Mouse (Mus musculus): Measurements from ENCODE around the gene Med16. TPM values are rescaled to one million over a fixed set of nuclear protein-coding genes. Genes with fewer than 3 reads are reported as not detected.

The Med16 gene
- total RNA-seq, 1 experiment from 2014 or later = 34.2 TPM

DNA sequence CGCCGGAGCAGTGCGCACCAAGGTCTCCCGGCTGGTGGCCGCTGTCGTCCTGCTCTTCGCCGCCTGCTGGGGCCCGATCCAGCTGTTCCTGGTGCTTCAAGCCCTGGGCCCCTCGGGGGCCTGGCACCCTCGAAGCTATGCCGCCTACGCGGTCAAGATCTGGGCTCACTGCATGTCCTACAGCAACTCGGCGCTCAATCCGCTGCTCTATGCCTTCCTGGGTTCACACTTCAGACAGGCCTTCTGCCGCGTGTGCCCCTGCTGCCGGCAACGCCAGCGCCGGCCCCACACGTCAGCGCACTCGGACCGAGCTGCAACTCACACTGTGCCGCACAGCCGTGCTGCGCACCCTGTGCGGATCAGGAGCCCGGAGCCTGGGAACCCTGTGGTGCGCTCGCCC lies 12.8 kb upstream of the Med16 start:
- ATAC-seq (replicated peaks in 1 of 2; ENCODE audit: insufficient read depth in 1 of 2, low FRiP score in 2 of 2, low TSS enrichment in 1 of 2, low read depth in 1 of 2, poor library complexity in 2 of 2, severe bottlenecking in 2 of 2) = no peak

DNA sequence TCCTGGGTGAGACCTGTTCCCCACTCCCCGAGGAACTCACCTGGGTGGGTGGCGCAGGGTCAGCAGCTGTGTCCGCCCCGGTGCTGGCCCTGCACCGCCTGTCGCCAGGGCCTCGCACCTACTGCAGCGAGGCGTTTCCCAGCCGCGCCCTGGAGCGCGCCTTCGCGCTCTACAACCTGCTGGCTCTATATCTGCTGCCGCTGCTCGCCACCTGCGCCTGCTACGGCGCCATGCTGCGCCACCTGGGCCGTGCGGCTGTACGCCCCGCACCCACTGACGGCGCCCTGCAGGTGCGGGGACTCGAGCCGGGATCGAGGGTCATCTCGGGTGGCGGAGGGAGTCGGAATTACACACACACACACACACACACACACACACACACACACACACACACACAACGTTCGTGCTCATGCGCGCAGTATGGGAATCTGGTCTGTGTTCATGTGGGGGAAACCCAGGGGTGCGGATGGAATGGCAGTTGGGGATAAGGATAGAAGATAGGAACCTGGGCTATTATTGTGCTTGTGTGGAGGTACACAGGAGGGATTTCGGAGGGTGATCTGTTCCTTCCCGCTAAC lies 12.3 kb upstream of the Med16 start, which contains the start of gene R3hdm4:
TSS of gene R3hdm4 (minus strand) at position 251 of the 578 bp plus-strand sequence.
- ATAC-seq (replicated peaks in 1 of 2; ENCODE audit: insufficient read depth in 1 of 2, low FRiP score in 2 of 2, low TSS enrichment in 1 of 2, low read depth in 1 of 2, poor library complexity in 2 of 2, severe bottlenecking in 2 of 2) = no peak

DNA sequence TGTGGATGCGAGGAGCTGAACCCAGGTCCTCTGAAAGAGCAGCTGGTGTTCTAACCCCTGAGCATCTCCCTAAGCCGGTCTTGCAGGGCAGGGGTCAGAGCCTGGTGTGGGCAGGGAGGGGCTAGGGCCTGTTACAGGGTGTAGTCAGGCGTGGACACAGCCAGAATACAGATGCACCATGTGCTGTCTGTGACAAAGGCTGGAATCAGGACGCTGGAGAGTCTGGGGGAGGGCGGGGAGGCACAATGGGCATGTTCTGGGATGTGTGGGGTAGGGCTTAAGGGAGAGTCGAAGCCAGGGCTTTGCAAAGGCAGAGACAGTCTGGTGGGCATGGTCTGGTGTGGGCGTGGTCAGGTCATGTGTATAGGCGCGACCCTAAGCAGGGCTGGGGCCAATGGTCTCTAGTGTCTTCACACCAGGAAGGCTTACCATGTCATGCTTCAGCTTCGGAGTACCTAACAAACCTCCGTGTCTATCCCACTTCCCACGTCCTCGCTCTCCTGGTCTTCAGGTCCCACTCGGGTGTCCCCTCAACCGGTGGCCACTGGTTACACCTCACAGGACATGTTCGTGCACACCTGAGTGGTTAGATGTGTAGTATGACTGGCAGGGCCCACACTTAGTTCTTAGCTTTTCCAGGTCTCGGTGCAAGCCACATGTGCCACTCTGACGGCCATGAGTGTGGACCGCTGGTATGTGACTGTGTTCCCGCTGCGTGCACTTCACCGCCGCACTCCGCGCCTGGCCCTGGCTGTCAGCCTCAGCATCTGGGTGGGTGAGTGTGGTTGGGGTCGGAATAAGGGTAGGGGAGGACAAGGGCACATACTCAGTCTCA lies 11.6 kb upstream of the Med16 start:
- ATAC-seq (replicated peaks in 1 of 2; ENCODE audit: insufficient read depth in 1 of 2, low FRiP score in 2 of 2, low TSS enrichment in 1 of 2, low read depth in 1 of 2, poor library complexity in 2 of 2, severe bottlenecking in 2 of 2) = no peak

DNA sequence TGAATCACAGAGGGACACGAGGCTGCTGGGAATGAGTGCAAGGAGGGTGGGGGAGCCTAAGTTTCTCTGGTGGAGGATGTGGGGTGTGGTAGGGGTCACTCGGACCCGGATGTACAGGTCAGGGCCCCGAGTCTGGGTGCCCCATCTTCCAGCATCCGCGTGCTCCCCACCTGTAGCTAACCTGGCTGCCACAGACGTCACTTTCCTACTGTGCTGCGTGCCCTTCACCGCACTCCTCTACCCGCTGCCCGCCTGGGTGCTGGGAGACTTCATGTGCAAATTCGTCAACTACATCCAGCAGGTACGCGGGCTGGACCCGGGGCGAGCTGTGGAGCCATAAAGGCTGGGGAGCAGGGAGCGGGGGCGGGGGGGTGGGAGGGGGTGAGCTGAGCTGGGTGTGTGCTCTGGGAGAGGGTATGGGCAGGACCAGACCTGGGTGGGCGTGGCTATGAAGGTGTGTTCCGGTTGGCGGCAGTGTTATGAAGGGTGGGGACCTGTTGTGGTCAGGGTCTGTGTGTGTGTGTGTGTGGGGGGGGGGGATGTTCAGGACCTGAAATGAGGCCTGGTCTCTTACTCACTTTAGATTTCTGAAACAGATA lies 10.6 kb upstream of the Med16 start:
- no peak for ATAC-seq (replicated peaks in 1 of 2; ENCODE audit: insufficient read depth in 1 of 2, low FRiP score in 2 of 2, low TSS enrichment in 1 of 2, low read depth in 1 of 2, poor library complexity in 2 of 2, severe bottlenecking in 2 of 2)

DNA sequence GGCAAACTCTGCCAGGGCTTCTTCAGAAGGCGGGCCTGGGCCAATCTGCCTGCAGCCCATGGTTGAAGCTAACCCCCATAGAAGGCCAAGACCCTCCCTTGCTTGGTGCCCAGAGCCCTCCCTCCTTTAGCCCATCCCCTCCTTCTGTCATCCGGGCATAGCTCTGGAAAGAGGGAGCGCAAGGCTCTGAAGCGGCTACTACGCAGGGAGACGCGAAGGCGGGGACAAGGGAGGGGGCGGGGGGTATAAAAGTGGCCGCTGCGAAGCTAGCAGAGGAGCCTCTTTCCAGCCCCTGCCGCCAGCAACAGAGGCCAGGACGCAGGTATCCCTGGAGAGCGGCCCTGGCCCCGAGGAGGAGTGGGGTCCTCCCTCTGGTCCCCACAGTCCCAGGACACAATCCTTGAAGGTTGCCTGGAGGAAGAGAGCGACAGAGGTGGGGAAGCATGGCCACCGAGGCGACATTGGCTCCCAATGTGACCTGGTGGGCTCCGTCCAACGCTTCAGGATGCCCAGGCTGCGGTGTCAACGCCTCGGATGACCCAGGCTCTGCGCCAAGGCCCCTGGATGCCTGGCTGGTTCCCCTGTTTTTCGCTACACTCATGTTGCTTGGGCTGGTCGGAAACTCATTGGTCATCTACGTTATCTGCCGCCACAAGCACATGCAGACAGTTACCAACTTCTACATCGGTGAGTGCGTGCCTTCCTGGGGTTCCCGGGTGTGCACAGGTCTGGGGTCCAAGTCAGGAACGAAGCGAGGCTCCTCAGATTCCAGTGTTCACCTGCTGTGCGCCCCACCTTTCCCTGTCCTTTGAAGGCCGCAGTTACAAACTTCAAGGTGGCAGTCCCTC lies 9.7 kb upstream of the Med16 start:
- no peak for ATAC-seq (replicated peaks in 1 of 2; ENCODE audit: insufficient read depth in 1 of 2, low FRiP score in 2 of 2, low TSS enrichment in 1 of 2, low read depth in 1 of 2, poor library complexity in 2 of 2, severe bottlenecking in 2 of 2)

DNA sequence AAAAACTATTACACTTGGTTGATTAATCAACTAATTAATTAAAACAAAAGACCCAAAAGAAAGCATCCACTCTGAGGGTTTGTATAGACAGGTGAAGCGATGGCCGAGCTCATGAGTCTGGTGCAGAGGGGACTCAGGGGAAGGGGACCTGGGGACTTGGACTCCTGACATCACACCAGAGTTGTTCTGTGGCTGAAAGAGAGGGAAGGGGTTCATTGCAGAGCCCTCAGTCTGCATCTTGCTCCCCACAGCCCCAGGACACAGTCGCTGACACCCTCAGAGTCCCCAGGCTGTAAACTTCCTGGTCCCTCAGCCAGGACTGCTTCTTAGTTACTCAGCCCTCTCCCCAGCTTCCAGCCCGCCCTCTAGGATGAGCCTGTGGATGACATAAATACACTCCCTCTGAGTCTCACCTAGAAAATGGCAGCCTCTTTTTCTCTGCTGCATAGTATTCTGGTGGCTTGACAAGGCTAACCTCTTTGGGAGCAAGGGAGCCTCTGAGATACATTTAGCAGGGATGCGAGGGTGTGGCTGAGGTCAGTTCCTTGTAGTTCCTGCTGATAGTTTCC lies 8.9 kb upstream of the Med16 start:
- no peak for ATAC-seq (replicated peaks in 1 of 2; ENCODE audit: insufficient read depth in 1 of 2, low FRiP score in 2 of 2, low TSS enrichment in 1 of 2, low read depth in 1 of 2, poor library complexity in 2 of 2, severe bottlenecking in 2 of 2)

DNA sequence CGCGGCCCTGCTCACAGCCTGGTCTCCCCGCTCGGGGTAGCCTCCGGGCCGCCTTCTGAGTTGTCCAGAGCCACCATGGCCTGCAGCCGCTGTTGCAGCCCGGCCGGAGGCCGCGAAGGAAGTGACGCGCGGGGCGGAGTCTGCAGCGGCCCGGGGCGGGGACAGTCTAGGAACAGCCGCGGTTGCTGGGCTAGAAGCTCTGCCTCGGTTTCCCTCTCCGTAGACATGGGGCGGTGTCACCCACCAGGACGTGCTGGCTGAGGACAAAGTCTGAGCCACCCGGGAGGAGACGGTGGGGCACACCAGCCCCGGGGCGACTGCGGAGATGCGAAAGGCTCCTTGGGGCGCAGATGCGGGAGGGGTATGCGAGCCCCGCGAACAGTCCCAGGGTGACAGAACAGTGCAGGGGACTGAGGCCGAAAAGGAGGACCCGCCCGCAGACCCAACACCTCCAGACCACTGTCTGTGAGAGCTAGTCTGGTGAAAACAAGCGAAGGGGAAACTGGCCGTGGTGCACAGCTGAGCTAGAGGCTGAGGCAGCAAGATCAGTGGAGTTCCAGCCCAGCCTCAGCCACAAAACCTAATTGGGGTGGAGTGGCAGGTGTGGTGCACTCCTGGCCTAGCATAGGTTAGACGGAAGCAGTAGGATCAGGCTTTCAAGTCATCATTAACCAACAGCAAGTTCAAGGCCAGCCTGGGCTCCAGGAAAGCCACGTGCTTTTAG lies 8.2 kb upstream of the Med16 start, which contains the start of gene Kiss1r:
TSS of gene Kiss1r (plus strand) at position 164 of the 724 bp plus-strand sequence.
- peak; percentile 63 to 66 for ATAC-seq (replicated peaks in 1 of 2; ENCODE audit: insufficient read depth in 1 of 2, low FRiP score in 2 of 2, low TSS enrichment in 1 of 2, low read depth in 1 of 2, poor library complexity in 2 of 2, severe bottlenecking in 2 of 2)

DNA sequence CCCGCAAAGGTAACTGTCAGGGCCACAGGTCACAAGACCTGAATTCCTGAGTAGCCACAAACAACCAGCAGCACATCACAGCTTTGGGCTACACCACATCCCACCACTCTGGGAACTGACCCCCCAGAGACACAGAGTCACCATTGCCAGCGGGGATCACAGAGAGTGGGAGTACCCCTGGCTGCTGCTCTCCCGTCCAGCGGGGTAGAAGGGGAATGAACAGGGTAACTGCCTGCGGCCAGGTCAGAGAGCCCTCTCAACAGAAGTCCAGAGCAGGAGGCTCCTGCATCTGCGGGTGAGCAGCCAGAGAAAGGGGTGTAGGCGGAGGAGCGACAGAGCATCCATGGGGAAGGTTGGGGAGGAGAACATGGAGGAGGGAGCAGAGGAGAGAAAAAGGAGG lies 7.4 kb upstream of the Med16 start:
- no peak for ATAC-seq (replicated peaks in 1 of 2; ENCODE audit: insufficient read depth in 1 of 2, low FRiP score in 2 of 2, low TSS enrichment in 1 of 2, low read depth in 1 of 2, poor library complexity in 2 of 2, severe bottlenecking in 2 of 2)

DNA sequence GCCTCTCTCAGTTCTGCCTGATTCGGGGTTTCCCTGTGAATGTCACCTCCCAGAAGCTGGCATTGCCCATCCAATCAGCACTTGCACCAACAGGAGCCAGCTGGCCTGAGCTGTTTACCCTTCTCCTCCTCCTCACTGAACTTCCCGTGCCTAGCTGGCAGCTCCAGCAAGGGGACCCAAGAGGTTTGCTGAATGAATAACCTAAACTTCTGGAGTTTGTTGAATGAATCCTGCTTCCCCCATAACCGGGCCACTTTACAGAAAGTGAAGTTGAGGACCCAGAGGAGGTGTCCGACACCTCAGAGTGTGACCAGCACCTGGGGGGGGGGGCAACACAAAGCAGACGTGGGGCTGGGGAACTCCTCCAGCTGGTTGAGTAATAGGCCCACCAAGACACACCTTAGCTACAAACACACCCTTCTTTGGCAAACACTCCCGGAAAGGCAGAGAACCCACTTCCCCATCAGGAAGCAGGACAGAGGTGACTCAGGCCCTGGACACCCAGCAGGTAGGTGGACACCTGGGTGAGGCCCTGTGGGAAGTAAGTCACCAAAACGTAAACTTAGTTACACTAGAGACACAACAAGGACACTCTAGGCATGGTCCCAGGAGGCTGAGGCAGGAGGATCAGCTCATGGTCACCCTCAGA lies 6.3 kb upstream of the Med16 start:
- peak in 1 of 2 experiments; percentile 20; a peak in 1 of 4 replicates for ATAC-seq (replicated peaks in 1 of 2; ENCODE audit: insufficient read depth in 1 of 2, low FRiP score in 2 of 2, low TSS enrichment in 1 of 2, low read depth in 1 of 2, poor library complexity in 2 of 2, severe bottlenecking in 2 of 2)

DNA sequence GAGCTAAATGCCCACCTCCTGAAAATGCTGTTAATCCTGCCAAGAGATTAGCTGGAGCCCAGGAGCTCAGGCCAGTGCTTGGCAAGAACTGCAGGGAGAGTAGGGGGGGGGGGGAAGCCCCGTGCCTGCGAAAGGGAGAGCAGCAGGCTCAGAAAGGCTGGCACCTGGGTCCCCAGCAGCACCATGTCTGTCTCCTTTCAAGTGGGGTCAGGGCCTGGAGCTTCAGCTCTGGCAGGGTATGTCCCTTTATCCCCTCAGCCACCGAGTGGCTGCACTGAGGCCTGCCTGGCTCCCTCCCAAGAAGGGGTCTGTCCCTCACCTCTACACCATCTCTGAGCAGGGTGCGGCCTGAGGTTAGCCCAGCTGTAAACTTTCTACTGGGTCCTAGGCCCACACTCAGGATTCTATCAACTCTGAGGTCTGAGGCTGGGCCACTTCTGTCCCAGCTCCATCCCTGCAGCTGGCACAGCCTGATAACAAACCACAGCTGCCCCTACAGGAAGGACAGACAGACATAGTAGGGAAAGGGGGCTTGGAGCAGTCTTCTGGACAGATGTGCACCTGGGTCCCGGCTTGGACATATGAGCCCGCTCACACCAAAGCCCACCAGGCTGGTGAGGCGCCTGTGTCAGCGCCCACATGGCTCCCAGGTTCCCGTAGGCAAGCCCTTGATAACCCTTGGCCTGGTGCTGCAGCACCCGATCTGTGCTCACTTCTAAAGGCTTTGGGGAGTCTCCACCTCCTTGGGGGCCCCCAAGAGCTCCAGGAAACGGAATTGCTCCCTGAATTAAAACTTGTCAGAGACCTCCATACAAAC lies 5.6 kb upstream of the Med16 start:
- peak; percentile 6 to 8; a peak in 1 of 4 replicates for ATAC-seq (replicated peaks in 1 of 2; ENCODE audit: insufficient read depth in 1 of 2, low FRiP score in 2 of 2, low TSS enrichment in 1 of 2, low read depth in 1 of 2, poor library complexity in 2 of 2, severe bottlenecking in 2 of 2)

DNA sequence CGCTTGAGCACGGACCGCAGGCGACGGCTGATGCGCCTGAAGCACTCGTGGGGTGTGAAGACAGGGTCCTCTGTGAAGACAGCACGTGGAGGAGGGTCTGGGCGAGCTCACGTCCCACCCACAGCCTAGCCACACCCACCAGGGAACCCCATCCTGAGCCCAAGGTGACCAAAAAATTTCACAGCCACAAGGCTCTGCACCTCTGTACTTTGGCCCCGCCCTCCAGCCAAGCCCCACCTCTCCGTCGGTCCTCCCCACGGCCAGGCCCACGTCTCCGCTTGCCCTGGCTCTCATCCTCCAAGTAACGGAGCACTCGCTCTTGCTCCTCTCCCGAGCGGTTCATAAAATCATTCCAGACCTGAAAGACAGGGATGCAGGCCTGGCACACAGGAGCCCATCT lies 3.7 kb upstream of the Med16 start:
- ATAC-seq (replicated peaks in 1 of 2; ENCODE audit: insufficient read depth in 1 of 2, low FRiP score in 2 of 2, low TSS enrichment in 1 of 2, low read depth in 1 of 2, poor library complexity in 2 of 2, severe bottlenecking in 2 of 2) = no peak

DNA sequence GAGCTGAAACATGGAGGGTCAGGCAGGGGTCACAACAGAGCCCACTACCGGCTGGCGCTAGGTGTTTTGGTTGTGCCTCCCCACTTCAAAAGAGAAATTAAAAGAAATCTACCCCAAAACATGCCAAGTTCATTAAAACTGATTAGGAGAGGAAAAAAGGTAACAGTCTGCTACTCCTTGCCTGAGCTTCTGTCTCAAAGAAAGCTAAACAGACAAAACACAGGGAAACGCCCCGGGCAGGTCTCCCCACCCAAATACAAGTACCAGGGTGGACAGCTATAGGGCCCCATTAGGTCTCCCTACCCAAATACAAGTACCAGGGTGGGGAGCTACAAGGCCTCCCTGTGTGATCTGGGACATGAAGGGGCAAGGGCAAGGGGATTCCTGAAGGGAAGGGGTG lies 1.8 kb upstream of the Med16 start, which contains the start of gene Gm26602:
TSS of gene Gm26602 (plus strand) at position 301 of the 400 bp plus-strand sequence.
- ATAC-seq (replicated peaks in 1 of 2; ENCODE audit: insufficient read depth in 1 of 2, low FRiP score in 2 of 2, low TSS enrichment in 1 of 2, low read depth in 1 of 2, poor library complexity in 2 of 2, severe bottlenecking in 2 of 2) = no peak

DNA sequence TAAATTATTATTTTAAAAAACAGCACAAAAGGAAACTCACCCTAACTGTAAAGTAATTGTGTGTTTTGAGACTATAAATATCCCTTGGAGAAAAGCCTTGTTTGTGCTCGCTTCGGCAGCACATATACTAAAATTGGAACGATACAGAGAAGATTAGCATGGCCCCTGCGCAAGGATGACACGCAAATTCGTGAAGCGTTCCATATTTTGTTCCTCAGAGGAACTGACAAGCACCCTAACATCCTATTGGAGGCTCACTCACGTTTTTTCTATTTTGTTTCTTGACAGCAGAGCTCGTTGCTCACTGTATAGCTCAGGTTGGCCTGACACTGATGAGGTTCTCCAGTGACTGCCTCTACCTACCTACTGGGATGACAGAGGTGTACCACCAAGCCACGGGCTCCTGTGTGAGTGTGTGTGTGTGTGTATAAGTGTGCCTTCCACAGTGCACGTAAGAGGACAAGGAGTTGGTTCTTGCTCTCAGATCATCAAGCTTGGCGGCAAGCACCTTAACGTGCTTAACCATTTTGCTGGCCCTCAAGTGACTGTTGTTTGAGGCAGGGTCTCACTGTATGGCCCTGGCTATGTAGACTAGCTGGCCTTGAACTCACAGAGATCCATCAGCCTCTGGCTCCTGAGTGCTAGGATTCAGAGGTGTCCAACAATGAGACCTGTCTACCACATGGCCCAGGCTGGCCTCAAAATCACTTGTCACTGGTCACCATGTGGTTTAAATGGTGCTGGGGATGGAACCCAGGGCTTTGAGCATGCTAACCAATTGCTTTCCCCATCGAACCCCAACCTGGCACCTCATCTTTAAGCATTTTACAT lies 584 bp upstream of the Med16 start:
- ATAC-seq (replicated peaks in 1 of 2; ENCODE audit: insufficient read depth in 1 of 2, low FRiP score in 2 of 2, low TSS enrichment in 1 of 2, low read depth in 1 of 2, poor library complexity in 2 of 2, severe bottlenecking in 2 of 2) = peak in 1 of 2 experiments; percentile 11; a peak in 1 of 4 replicates

DNA sequence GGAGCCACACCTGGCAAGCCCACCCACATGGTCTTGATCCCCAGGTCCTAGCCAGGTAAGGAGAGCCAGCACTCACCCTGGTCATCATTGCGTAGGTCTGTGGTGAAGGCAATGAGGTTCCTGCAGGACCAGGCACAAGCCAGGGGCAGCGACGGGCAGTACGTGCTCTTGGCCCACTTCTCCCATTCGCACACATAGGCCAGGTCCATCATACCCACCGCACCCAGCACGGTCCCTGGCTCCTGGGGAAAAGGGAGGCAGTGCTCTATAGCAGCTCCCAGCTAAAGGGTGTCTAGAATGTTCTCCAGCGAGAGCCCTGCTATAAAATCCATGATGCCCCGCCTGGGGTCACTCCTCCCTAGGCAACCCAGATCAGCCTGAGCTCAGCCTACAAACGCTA lies 1.3 kb downstream of the Med16 start:
- ATAC-seq (replicated peaks in 1 of 2; ENCODE audit: insufficient read depth in 1 of 2, low FRiP score in 2 of 2, low TSS enrichment in 1 of 2, low read depth in 1 of 2, poor library complexity in 2 of 2, severe bottlenecking in 2 of 2) = no peak

DNA sequence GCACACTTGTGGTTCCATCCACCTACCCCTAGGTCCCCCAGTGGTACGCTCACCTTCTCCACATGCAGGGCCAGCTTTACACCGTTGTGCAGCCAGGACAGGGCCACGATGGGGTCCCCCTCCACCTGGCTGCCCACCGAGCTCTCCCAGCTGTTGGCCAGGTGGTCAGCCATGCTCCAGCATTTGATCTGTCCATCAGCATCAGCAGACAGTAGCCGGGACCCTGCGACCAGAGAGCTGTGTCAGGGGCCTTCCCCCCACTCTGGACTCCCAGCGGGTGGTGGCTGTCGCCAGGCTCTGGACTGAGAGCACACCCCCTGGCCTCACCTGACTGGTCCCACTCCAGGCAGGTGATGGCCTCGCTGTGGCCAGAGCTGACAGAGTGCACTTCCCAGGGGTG lies 2.0 kb downstream of the Med16 start:
- ATAC-seq (replicated peaks in 1 of 2; ENCODE audit: insufficient read depth in 1 of 2, low FRiP score in 2 of 2, low TSS enrichment in 1 of 2, low read depth in 1 of 2, poor library complexity in 2 of 2, severe bottlenecking in 2 of 2) = no peak

Data from hematopoietic stem cell, adult 5-6 weeks (primary cell).